Mouse (Mus musculus): ENCODE measurements around the gene Adsl. TPM values are rescaled to one million over a fixed set of nuclear protein-coding genes. Genes with fewer than 3 reads are reported as not detected.

The Adsl gene
- polyA plus RNA-seq, 1 experiment = 24.3 TPM

GRCm38 (mm10) chr15:81006127-81006735, 57.9 kb downstream of the Adsl start:
- Histone ChIP-seq H3K36me3 (ENCODE audit: control insufficient read depth, insufficient read depth, low read length) (peaks cover 19% of the 10 kb centered on the region), H3K27me3 (ENCODE audit: control insufficient read depth, insufficient read depth, low read length) (no peaks in the 10 kb centered on the region), H3K4me1 (ENCODE audit: control insufficient read depth, insufficient read depth, insufficient read length, low read length) (no peaks in the 10 kb centered on the region), H3K27ac (ENCODE audit: insufficient read depth, low read depth, low read length) (no peak overlapping the region), H3K4me3 (ENCODE audit: low read depth, low read length) (no peak overlapping the region)
- 92% methylated on average over 10 of the region's 10 CpGs for WGBS
- TF ChIP-seq CTCF (IDR thresholded peaks at IDR 0.05; ENCODE audit: extremely low read depth, insufficient read length, insufficient replicate concordance, low read depth, low read length) (no peak), POLR2A (IDR thresholded peaks at IDR 0.05; ENCODE audit: low read depth, low read length) (no peak)

- no peaks in the 10 kb centered on the region for H3K27me3 ChIP-seq (ENCODE audit: control insufficient read depth, insufficient read depth, low read length)
- 97% methylated on average over 9 of the region's 9 CpGs for WGBS
- H3K36me3 ChIP-seq (ENCODE audit: control insufficient read depth, insufficient read depth, low read length) = peaks cover 27% of the 10 kb centered on the region
- no peak for TF ChIP-seq POLR2A (IDR thresholded peaks at IDR 0.05; ENCODE audit: low read depth, low read length)
- TF ChIP-seq CTCF (IDR thresholded peaks at IDR 0.05; ENCODE audit: extremely low read depth, insufficient read length, insufficient replicate concordance, low read depth, low read length) = no peak
- no peak overlapping the region for H3K27ac ChIP-seq (ENCODE audit: insufficient read depth, low read depth, low read length)
- H3K4me3 ChIP-seq (ENCODE audit: low read depth, low read length) = no peak overlapping the region
- no peaks in the 10 kb centered on the region for H3K4me1 ChIP-seq (ENCODE audit: control insufficient read depth, insufficient read depth, insufficient read length, low read length)
Observed at GRCm38 (mm10) chr15:81007339-81007738, 59.0 kb downstream of the Adsl start.

GRCm38 (mm10) chr15:81007905-81008304, 59.6 kb downstream of the Adsl start:
- no peaks in the 10 kb centered on the region for H3K27me3 ChIP-seq (ENCODE audit: control insufficient read depth, insufficient read depth, low read length)
- H3K4me1 ChIP-seq (ENCODE audit: control insufficient read depth, insufficient read depth, insufficient read length, low read length) = no peaks in the 10 kb centered on the region
- H3K36me3 ChIP-seq (ENCODE audit: control insufficient read depth, insufficient read depth, low read length) = peaks cover 27% of the 10 kb centered on the region; the same call in 1 of the 2 replicates
- WGBS = 89% methylated on average over 8 of the region's 8 CpGs
- no peak for TF ChIP-seq POLR2A (IDR thresholded peaks at IDR 0.05; ENCODE audit: low read depth, low read length)
- no peak for TF ChIP-seq CTCF (IDR thresholded peaks at IDR 0.05; ENCODE audit: extremely low read depth, insufficient read length, insufficient replicate concordance, low read depth, low read length)
- H3K4me3 ChIP-seq (ENCODE audit: low read depth, low read length) = no peak overlapping the region
- no peak overlapping the region for H3K27ac ChIP-seq (ENCODE audit: insufficient read depth, low read depth, low read length)

GRCm38 (mm10) chr15:81008689-81009123, 60.4 kb downstream of the Adsl start:
- no peaks in the 10 kb centered on the region for H3K27me3 ChIP-seq (ENCODE audit: control insufficient read depth, insufficient read depth, low read length)
- H3K4me3 ChIP-seq (ENCODE audit: low read depth, low read length) = no peak overlapping the region
- WGBS = 70% methylated on average over 10 of the region's 10 CpGs
- no peaks in the 10 kb centered on the region for H3K4me1 ChIP-seq (ENCODE audit: control insufficient read depth, insufficient read depth, insufficient read length, low read length)
- peaks cover 31% of the 10 kb centered on the region for H3K36me3 ChIP-seq (ENCODE audit: control insufficient read depth, insufficient read depth, low read length)
- H3K27ac ChIP-seq (ENCODE audit: insufficient read depth, low read depth, low read length) = no peak overlapping the region
- TF ChIP-seq CTCF (IDR thresholded peaks at IDR 0.05; ENCODE audit: extremely low read depth, insufficient read length, insufficient replicate concordance, low read depth, low read length) = peak; percentile 37; the same call in 1 of the 2 replicates
- no peak for TF ChIP-seq POLR2A (IDR thresholded peaks at IDR 0.05; ENCODE audit: low read depth, low read length)

GRCm38 (mm10) chr15:81010114-81010513, 61.8 kb downstream of the Adsl start:
- H3K36me3 ChIP-seq (ENCODE audit: control insufficient read depth, insufficient read depth, low read length) = peaks cover 40% of the 10 kb centered on the region
- no peak overlapping the region for H3K27ac ChIP-seq (ENCODE audit: insufficient read depth, low read depth, low read length)
- H3K27me3 ChIP-seq (ENCODE audit: control insufficient read depth, insufficient read depth, low read length) = no peaks in the 10 kb centered on the region
- 87% methylated on average over 7 of the region's 7 CpGs for WGBS
- TF ChIP-seq POLR2A (IDR thresholded peaks at IDR 0.05; ENCODE audit: low read depth, low read length) = no peak
- TF ChIP-seq CTCF (IDR thresholded peaks at IDR 0.05; ENCODE audit: extremely low read depth, insufficient read length, insufficient replicate concordance, low read depth, low read length) = no peak
- no peaks in the 10 kb centered on the region for H3K4me1 ChIP-seq (ENCODE audit: control insufficient read depth, insufficient read depth, insufficient read length, low read length)
- no peak overlapping the region for H3K4me3 ChIP-seq (ENCODE audit: low read depth, low read length)

GRCm38 (mm10) chr15:81011523-81011922, 63.2 kb downstream of the Adsl start:
- H3K27me3 ChIP-seq (ENCODE audit: control insufficient read depth, insufficient read depth, low read length) = no peaks in the 10 kb centered on the region
- H3K4me3 ChIP-seq (ENCODE audit: low read depth, low read length) = no peak overlapping the region
- WGBS = 67% methylated on average over 3 of the region's 3 CpGs
- H3K27ac ChIP-seq (ENCODE audit: insufficient read depth, low read depth, low read length) = no peak overlapping the region
- TF ChIP-seq POLR2A (IDR thresholded peaks at IDR 0.05; ENCODE audit: low read depth, low read length) (no peak), CTCF (IDR thresholded peaks at IDR 0.05; ENCODE audit: extremely low read depth, insufficient read length, insufficient replicate concordance, low read depth, low read length) (no peak)
- peaks cover 51% of the 10 kb centered on the region for H3K36me3 ChIP-seq (ENCODE audit: control insufficient read depth, insufficient read depth, low read length)
- no peaks in the 10 kb centered on the region for H3K4me1 ChIP-seq (ENCODE audit: control insufficient read depth, insufficient read depth, insufficient read length, low read length)

GRCm38 (mm10) chr15:81012359-81012758, 64.1 kb downstream of the Adsl start:
- TF ChIP-seq CTCF (IDR thresholded peaks at IDR 0.05; ENCODE audit: extremely low read depth, insufficient read length, insufficient replicate concordance, low read depth, low read length) = no peak
- TF ChIP-seq POLR2A (IDR thresholded peaks at IDR 0.05; ENCODE audit: low read depth, low read length) = no peak
- peaks cover 55% of the 10 kb centered on the region for H3K36me3 ChIP-seq (ENCODE audit: control insufficient read depth, insufficient read depth, low read length)
- no peaks in the 10 kb centered on the region for H3K4me1 ChIP-seq (ENCODE audit: control insufficient read depth, insufficient read depth, insufficient read length, low read length)
- no peak overlapping the region for H3K4me3 ChIP-seq (ENCODE audit: low read depth, low read length)
- 95% methylated on average over 4 of the region's 4 CpGs for WGBS
- no peaks in the 10 kb centered on the region for H3K27me3 ChIP-seq (ENCODE audit: control insufficient read depth, insufficient read depth, low read length)
- no peak overlapping the region for H3K27ac ChIP-seq (ENCODE audit: insufficient read depth, low read depth, low read length)
